Mouse (Mus musculus) liver, adult 2 months (tissue): Measurements from ENCODE around the gene 1700022I11Rik. TPM values are rescaled to one million over a fixed set of nuclear protein-coding genes. Genes with fewer than 3 reads are reported as not detected.

Experiments
- DNase-seq: peaks from one replicate; pipeline ENCODE4 v3.0.0-alpha.2; 2011; ENCODE audit warnings: low read depth, low spot score; ENCODE audit errors: extremely low read depth
- H3K27ac ChIP-seq: fragments of 200-500 bp; replicated peaks from 2 replicates; pipeline ENCODE4 v1.5.1; 2012; ENCODE audit warnings: low read depth, mild to moderate bottlenecking, control low read depth, inconsistent platforms, low read length; ENCODE audit not compliant: insufficient read depth
- H3K27me3 ChIP-seq: fragments of 200-500 bp; 2 replicates; pipeline ENCODE4 v1.6.1; 2012; ENCODE audit warnings: mild to moderate bottlenecking, moderate library complexity, low read length, inconsistent platforms; ENCODE audit not compliant: control insufficient read depth, insufficient read depth
- H3K36me3 ChIP-seq: fragments of 200-500 bp; 2 replicates; pipeline ENCODE4 v1.6.1; 2012; ENCODE audit warnings: low read length, inconsistent platforms; ENCODE audit not compliant: control insufficient read depth, insufficient read depth
- H3K4me1 ChIP-seq: fragments of 200-500 bp; 2 replicates; pipeline ENCODE4 v1.6.1; 2011; ENCODE audit warnings: low read length; ENCODE audit not compliant: control insufficient read depth, insufficient read depth
- H3K4me3 ChIP-seq: fragments of 200-500 bp; 2 replicates; pipeline ENCODE4 v1.5.1; 2011; ENCODE audit warnings: low read depth, mild to moderate bottlenecking, control low read depth, low read length, moderate library complexity; ENCODE audit not compliant: insufficient read depth
- H3K79me2 ChIP-seq: fragments of 200-500 bp; 2 replicates; pipeline ENCODE4 v1.6.1; 2012; ENCODE audit warnings: inconsistent platforms, mild to moderate bottlenecking, low read length, moderate library complexity; ENCODE audit not compliant: control insufficient read depth, insufficient read depth
- H3K9ac ChIP-seq: fragments of 200-500 bp; 2 replicates; pipeline ENCODE4 v1.6.1; 2012; ENCODE audit warnings: low read depth, mild to moderate bottlenecking, control low read depth, inconsistent platforms, low read length
- CTCF ChIP-seq: fragments of 200-500 bp; IDR thresholded peaks from 2 replicates; pipeline ENCODE4 v1.5.1; 2011; ENCODE audit warnings: low read depth, low read length, control low read depth
- POLR2A ChIP-seq: fragments of 200-500 bp; IDR thresholded peaks from 2 replicates; pipeline ENCODE4 v1.6.1; 2011; ENCODE audit warnings: low read length, control low read depth; ENCODE audit not compliant: insufficient read depth; ENCODE audit errors: extremely low read depth
- WGBS: fragments of 180-500 bp; shearing (Covaris S2); methylation state at CpG from one replicate; pipeline ENCODE4 v1.1.7; 2018; 5-methylcytosine and 5-hydroxymethylcytosine counted together
- polyA plus RNA-seq: library from polyadenylated mRNA; depleted of rRNA; stranded (reverse); fragments of >200 nt; gene quantifications from 2 replicates; pipeline ENCODE4 v1.2.3, GENCODE M21; 2012; rRNA removed
- total RNA-seq: library from RNA; depleted of rRNA; stranded (reverse); fragments of >200 nt; gene quantifications from 2 replicates; pipeline ENCODE4 v1.2.3, GENCODE M21; 2014; rRNA removed

The 1700022I11Rik gene
- total and polyA plus RNA-seq, 2 experiments: not detected

GRCm38 (mm10) chr4:43030352-43030751 lies 60.9 kb downstream of the 1700022I11Rik start:
- Histone ChIP-seq H3K27ac (peak overlapping the region; percentile 78; the same call in 1 of the 2 replicates), H3K36me3 (peaks cover 7% of the 10 kb centered on the region; the same call in 1 of the 2 replicates), H3K27me3 (no peaks in the 10 kb centered on the region), H3K79me2 (no peaks in the 10 kb centered on the region; the same call in 1 of the 2 replicates), H3K9ac (peak overlapping the region; percentile 77), H3K4me3 (peak overlapping the region; percentile 73), H3K4me1 (peaks cover 6% of the 10 kb centered on the region; the same call in 1 of the 2 replicates)
- no peak for TF ChIP-seq POLR2A
- no peak for TF ChIP-seq CTCF
- WGBS: 70% methylated on average over 9 of the region's 9 CpGs
- DNase-seq: no peak

- Histone ChIP-seq H3K4me3 (peak overlapping the region; percentile 73), H3K36me3 (peaks cover 7% of the 10 kb centered on the region; the same call in 1 of the 2 replicates), H3K9ac (peak overlapping the region; percentile 77), H3K79me2 (no peaks in the 10 kb centered on the region; the same call in 1 of the 2 replicates), H3K4me1 (peaks cover 6% of the 10 kb centered on the region; the same call in 1 of the 2 replicates), H3K27ac (peak overlapping the region; percentile 78), H3K27me3 (no peaks in the 10 kb centered on the region)
- no peak for DNase-seq
- 1% methylated on average over 28 of the region's 28 CpGs for WGBS
- TF ChIP-seq CTCF: no peak
- TF ChIP-seq POLR2A: no peak
Observed at GRCm38 (mm10) chr4:43030780-43031230, 61.4 kb downstream of the 1700022I11Rik start.

- Histone ChIP-seq H3K4me1 (peaks cover 6% of the 10 kb centered on the region; the same call in 1 of the 2 replicates), H3K79me2 (no peaks in the 10 kb centered on the region; the same call in 1 of the 2 replicates), H3K27ac (peak within 1 kb of the TSS; percentile 78), H3K9ac (peak within 1 kb of the TSS; percentile 77), H3K4me3 (peak within 1 kb of the TSS; percentile 73), H3K27me3 (no peaks in the 10 kb centered on the region), H3K36me3 (peaks cover 7% of the 10 kb centered on the region; the same call in 1 of the 2 replicates)
- peak; percentile 90 for DNase-seq
- TF ChIP-seq POLR2A (peak; percentile 83; the same call in 1 of the 2 replicates), CTCF (peak; percentile 41)
- WGBS: under 1% methylated on average over 38 of the region's 38 CpGs
Observed at GRCm38 (mm10) chr4:43031237-43031995, 62.0 kb downstream of the 1700022I11Rik start, which contains the start of gene Stoml2. Gene Stoml2 (minus strand): TSS chr4:43031710.

- Histone ChIP-seq H3K27me3 (no peaks in the 10 kb centered on the region), H3K36me3 (peaks cover 7% of the 10 kb centered on the region; the same call in 1 of the 2 replicates), H3K9ac (no peak overlapping the region), H3K27ac (no peak overlapping the region), H3K4me3 (no peak overlapping the region), H3K79me2 (no peaks in the 10 kb centered on the region; the same call in 1 of the 2 replicates), H3K4me1 (peaks cover 6% of the 10 kb centered on the region; the same call in 1 of the 2 replicates)
- TF ChIP-seq POLR2A (no peak), CTCF (no peak)
- DNase-seq: no peak
- WGBS: 83% methylated on average over 1 of the region's 1 CpGs
Observed at GRCm38 (mm10) chr4:43032501-43032900, 63.1 kb downstream of the 1700022I11Rik start.

Other genes starting within 250 kb of the 1700022I11Rik start
- gene 4930578G10Rik, start 234.1 kb upstream of the 1700022I11Rik start, total RNA-seq: not detected in 2 replicates
- not detected in 2 replicates for gene 4930578G10Rik, start 234.1 kb upstream of the 1700022I11Rik start, polyA plus RNA-seq
- 0.65 and 1.0 TPM in 2 replicates for gene Ccl19, start 213.0 kb upstream of the 1700022I11Rik start, total RNA-seq
- 2.4 and 4.8 TPM in 2 replicates for gene Ccl19, start 213.0 kb upstream of the 1700022I11Rik start, polyA plus RNA-seq
- gene Ccl21a, start 195.6 kb upstream of the 1700022I11Rik start, total RNA-seq: 2.9 and 4.1 TPM in 2 replicates
- 1.1 and 2.1 TPM in 2 replicates for gene Ccl21a, start 195.6 kb upstream of the 1700022I11Rik start, polyA plus RNA-seq
- gene Fam205a1, start 115.7 kb upstream of the 1700022I11Rik start, total RNA-seq: not detected in 2 replicates
- gene Fam205a1, start 115.7 kb upstream of the 1700022I11Rik start, polyA plus RNA-seq: not detected in 2 replicates
- not detected in 2 replicates for gene Gm12394, start 112.8 kb upstream of the 1700022I11Rik start, total RNA-seq
- not detected in 2 replicates for gene Gm12394, start 112.8 kb upstream of the 1700022I11Rik start, polyA plus RNA-seq
- not detected in 2 replicates for gene Fam205c, start 95.4 kb upstream of the 1700022I11Rik start, total RNA-seq
- not detected in 2 replicates for gene Fam205c, start 95.4 kb upstream of the 1700022I11Rik start, polyA plus RNA-seq
- gene Phf24, start 52.9 kb upstream of the 1700022I11Rik start, total RNA-seq: 0.18 and 0.20 TPM in 2 replicates
- 0.05 and 0.13 TPM in 2 replicates for gene Phf24, start 52.9 kb upstream of the 1700022I11Rik start, polyA plus RNA-seq
- 0.83 and 1.7 TPM in 2 replicates for gene Dnajb5, start 19.8 kb upstream of the 1700022I11Rik start, total RNA-seq
- 2.8 TPM in 2 replicates for gene Dnajb5, start 19.8 kb upstream of the 1700022I11Rik start, polyA plus RNA-seq
- 182 and 216 TPM in 2 replicates for gene Vcp, start 30.9 kb downstream of the 1700022I11Rik start, total RNA-seq
- 157 and 163 TPM in 2 replicates for gene Vcp, start 30.9 kb downstream of the 1700022I11Rik start, polyA plus RNA-seq
- gene Fancg, start 40.9 kb downstream of the 1700022I11Rik start, total RNA-seq: 1.2 and 2.1 TPM in 2 replicates
- 2.2 and 2.9 TPM in 2 replicates for gene Fancg, start 40.9 kb downstream of the 1700022I11Rik start, polyA plus RNA-seq
- 6.9 and 7.2 TPM in 2 replicates for gene Pigo, start 56.2 kb downstream of the 1700022I11Rik start, total RNA-seq
- gene Pigo, start 56.2 kb downstream of the 1700022I11Rik start, polyA plus RNA-seq: 11.0 and 14.0 TPM in 2 replicates
- 92.2 and 108 TPM in 2 replicates for gene Stoml2, start 62.1 kb downstream of the 1700022I11Rik start, total RNA-seq
- gene Stoml2, start 62.1 kb downstream of the 1700022I11Rik start, polyA plus RNA-seq: 88.7 and 106 TPM in 2 replicates
- gene Fam214b, start 76.6 kb downstream of the 1700022I11Rik start, total RNA-seq: 4.0 and 4.2 TPM in 2 replicates
- 6.2 and 7.7 TPM in 2 replicates for gene Fam214b, start 76.6 kb downstream of the 1700022I11Rik start, polyA plus RNA-seq
- gene Unc13b, start 89.3 kb downstream of the 1700022I11Rik start, total RNA-seq: 3.7 and 5.8 TPM in 2 replicates
- 0.75 and 2.6 TPM in 2 replicates for gene Unc13b, start 89.3 kb downstream of the 1700022I11Rik start, polyA plus RNA-seq